Mouse (Mus musculus): ENCODE results near the gene Clca2.
"Not testable (repeated sequence)": the region's sequence is repeated elsewhere in the genome, so short reads cannot be mapped to it uniquely, and the experiment has no call there.

Clca2 gene

DNA sequence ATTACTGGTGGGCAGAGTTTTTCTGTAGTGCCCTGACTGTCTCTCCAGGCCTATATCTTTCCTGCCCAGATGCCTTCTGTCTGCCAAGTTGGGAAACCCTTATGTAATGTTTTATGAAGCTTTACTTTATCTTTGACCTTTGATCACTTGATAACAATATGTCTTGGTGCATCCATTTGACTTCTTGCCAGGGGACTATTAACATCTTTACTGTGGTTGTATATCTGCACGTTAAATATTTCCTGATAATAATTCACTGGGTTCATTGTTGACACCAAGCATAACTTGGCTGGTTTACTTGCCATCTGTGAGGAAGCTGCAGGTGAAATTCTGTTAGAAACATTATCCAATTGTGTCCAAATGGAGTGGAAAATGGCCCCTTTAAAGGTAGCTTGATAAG is 16.2 kb downstream of the Clca2 start:
- no peak for DNase-seq

DNA sequence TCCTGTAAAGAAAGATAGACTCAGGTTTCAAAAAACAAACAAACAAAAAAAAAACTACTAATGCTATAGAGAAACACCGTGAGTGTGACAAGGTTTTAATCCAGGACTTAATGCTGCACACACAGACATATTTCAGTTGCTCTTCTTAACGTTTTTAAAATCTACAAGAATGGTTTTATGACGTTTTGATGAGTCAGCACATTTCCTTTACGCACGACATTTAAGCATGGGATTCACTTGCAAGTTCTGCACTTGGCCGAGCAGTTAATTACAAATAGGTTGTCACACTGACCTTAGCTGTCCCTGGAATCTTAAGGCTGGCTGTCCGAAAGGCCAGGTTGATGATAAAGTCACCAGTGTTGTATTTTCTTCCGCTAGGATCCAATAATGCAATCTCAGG is 18.3 kb downstream of the Clca2 start:
- DNase-seq: no peak

DNA sequence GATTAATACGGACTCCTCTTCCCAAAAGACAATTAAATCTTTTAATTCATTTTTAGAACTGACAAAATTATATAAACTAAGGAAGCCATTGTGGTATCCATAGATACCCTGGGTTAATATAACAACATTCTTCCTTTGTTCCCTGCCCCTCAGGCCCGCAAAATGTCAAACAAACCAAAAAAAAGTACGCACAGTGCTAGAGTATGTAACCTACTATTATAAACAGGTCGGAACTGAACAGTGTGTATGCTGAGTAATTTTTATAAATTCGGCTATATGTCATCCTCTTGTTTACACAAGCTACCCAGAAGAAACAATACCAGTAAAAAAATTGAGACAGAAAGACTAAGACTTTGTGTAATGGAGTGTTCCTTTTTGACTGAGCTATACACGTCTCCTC is 20.8 kb downstream of the Clca2 start:
- DNase-seq: no peak

DNA sequence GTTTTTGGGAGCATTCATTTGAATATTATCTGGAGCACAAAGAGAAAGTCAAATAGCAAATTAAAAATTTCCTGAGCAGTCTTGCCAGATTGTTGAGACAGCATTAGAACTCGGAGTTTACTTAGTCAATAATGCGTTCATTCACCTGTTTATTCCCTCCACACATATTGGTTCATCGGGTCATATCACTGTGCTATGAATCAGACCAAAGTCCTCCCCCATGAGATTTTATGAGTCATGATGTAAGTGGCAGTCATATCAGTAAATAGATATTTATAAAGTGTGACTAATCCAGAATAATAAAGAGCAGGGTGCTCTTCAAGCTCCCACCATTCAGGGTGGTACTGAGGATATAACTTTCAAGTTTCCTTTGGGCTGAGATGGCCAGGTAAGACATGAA is 26.9 kb downstream of the Clca2 start:
- no peak for DNase-seq

DNA sequence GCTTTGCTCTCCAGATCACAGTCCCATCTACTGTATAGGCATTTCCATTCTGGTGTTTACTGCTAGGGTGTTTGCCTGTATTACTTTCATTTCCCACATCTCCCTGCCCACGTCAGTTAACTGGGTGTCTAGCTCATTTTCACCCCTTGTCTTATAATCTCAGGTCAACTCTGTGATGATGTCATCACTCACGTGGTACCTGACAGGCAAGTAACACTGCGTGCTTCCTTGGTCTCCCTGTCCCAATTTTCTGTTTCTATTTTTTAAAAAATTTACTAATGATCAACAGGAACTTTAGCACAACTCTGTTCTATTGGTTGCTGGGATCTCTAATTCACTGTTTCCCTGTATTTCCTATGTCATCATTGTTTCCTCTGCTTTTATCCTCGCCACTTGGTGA is 30.3 kb downstream of the Clca2 start:
- no peak for DNase-seq

DNA sequence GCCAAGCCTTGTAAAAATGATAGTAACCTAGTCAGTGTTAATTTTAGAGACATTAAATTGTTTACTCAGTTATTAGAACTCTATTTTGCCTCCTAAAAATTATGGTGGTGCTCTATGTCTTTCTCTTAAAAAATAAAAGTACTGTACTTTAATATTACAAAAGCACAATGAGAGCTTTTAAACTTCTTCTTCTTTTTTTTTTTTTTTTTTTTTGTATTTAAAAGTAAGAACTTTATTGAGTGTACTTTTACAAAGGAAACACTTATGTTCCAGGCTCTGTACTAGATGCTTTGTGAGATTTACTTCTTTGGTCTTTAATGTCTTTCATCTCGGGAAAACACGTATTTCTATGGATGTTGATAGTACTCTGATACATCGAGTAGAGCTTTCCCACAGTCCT is 44.1 kb downstream of the Clca2 start:
- not testable (repeated sequence) for DNase-seq

DNA sequence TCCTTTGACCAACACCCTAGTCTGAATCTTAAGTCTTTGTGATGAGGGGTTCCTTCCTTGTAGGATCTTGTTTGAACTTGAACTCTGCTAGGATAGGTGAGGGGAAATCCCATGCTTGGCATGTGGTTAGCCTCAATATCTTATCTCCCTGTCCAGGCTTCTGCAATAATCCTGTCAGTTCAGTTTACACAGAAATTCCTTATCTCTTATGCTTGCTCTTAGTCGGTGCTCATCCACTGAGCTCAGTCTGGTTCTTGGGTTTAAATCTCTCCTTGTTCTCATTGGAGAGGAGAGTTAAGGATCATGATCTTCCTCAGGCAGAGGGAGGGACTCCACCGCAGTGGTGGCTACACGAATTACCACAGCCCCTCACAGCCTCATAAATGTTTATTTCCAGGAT is 49.4 kb downstream of the Clca2 start:
- no peak for DNase-seq

DNA sequence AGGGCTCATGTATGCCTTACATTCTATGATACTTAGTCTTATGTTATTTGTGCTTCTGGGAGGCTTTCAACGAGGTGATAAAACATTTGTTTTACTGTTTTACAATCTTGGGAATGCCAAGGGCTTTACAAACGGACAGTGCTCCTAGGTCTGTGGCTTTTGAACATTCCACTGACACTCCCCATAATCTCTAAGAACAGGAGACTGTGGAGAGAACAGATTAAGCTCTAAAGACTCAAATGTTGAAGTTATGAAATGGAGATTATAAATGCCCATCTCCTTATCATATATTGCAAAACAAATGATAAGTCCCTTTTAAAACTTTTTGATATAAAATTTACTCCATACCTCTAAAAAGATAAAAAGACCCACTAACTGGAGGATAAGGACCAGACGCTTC is 60.4 kb downstream of the Clca2 start:
- DNase-seq: no peak

DNA sequence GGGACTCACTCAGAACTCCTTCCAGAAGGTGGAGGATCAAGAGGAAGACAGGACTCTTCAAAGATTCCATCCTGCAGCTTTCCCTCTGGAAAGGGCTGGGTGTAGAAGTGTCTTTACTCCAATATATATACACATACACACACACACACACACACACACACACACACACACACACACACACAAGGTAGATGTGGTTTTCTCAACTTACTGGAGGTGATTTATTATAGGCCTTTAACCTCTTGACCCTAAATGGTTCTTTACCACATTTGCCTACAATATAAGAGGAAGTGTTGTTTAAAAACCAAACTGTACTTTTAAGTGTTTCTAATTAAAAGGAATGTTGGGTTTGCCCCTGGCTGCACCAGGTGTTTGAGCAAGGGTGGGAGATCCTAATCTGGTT is 66.6 kb downstream of the Clca2 start, which contains the start of gene Clca1:
Gene Clca1, minus strand, starts transcription at position 101 of the 400 bp plus-strand sequence.
- DNase-seq: no peak

DNA sequence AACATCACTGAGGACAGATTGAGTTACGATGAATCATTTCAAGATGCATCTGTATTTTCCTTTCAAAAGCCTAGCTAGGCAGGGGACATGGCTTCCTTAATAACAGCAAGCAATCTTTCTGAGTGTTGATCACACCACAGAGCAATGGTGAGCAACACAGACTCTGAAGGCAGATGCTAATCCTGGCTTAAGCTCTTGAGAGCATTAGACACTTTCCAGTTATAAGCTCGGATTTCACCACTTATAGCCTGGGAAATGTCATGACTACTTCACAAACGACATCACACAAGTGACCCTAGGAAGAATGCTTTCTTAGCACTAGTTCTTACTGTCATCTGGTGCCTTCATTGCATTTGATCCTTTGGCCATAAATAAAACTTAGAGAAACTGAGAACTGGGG is 71.2 kb downstream of the Clca2 start:
- DNase-seq: no peak

DNA sequence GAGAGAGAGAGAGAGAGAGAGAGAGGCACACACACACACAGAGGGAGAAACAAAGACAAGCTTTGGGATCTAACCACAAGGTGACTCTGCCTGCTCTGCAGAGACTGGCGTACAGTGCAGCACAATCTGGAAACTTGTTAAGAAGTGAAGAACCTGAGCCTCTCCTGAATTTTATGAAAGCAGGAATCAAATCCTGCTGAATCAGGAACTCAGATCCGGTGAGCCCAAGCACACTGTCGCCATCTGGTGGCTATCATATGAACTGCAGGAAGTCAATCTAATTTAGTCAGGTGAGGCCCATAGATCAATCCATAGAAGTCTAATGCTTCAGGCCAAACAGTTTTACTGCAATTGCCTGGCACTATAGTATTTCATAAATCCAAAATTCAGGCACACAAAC is 72.5 kb downstream of the Clca2 start:
- peak; percentile 37 for DNase-seq

Data from right cerebral cortex, postnatal 14 days (tissue).